Mouse (Mus musculus): ENCODE data around the gene Cdk17. TPM values are rescaled to one million over a fixed set of nuclear protein-coding genes. Genes with fewer than 3 reads are reported as not detected.

The Cdk17 gene
- polyA plus RNA-seq, 3 experiments from 2014 or later: 40.0 to 51.5 (median 43.0) TPM

DNA sequence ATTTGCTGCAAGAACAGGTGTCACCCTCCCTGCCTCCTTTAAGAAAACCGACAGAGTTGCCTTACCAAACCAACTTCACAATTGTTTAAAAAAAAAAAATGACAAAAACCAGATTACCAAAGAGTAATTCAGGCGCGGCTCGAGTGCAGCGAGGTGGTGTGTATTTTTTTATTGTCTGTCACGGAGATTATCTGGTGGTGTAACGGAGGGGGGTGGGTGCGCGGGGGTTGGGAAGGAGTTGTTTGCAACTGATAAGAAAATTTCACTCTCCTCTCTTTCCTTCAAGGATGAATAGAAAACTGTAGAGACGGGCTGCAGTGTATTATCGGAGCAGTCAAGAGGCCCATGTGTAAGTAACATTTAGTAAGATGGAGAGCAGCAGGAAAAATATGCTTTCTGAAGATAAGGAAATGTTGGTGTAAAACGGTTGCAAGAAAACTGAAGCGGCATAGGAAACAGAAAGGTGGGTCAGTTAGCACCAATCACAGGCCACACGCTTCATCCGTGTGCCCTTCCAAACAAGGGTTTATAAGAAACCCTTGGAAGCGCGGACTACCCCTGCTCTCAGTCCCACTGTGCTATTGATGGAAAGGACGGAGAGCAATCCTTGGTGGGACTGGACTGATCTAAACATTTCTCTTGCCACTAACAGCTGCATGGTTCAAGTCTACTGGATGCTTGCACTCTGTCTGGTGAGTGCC is 17.2 kb upstream of the Cdk17 start:
- no peak for ATAC-seq

GRCm38 (mm10) chr10:93143986-93144314 is 16.7 kb upstream of the Cdk17 start:
- no peak for ATAC-seq

DNA sequence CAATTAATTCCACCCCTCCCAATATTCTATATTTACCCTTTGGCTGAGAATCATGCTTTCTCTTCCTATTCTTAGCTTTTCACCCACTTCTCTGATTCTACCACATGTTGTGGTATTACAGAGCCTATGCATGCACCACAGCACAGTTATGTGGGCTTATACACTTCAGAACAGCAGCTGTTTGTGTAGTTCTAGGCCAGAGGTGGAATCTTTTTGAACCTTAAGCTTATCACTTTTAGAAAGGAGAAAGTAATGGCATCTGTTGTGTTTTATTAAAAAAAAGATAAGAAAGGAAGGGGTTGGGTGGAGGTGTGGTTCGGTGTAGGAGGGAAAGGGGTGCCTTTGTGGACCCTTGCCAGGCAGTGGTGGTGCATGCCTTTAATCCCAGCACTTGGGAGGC is 16.1 kb upstream of the Cdk17 start:
- ATAC-seq: no peak

- ATAC-seq: peak; percentile 50
Measured at GRCm38 (mm10) chr10:93145088-93145487, 15.6 kb upstream of the Cdk17 start.

DNA sequence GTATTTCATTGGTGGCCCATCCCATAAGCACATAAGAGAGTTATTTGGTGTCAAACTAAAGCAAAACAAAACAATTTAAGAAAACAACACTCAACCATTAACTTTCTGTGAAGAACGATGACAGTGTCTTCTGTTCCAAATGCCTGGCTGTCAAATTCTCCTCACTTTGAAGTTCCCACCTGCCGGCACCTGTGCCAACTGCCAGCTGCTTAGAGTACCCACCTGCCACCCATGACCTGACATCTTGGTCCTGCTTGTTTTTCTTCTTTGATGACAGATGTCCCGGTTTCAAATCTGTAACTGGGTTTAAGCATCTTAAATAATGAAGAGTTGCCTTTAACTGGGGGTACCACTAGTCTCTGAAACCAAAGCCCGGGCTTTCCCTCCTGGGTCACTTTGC is 14.1 kb upstream of the Cdk17 start:
- no peak for ATAC-seq

DNA sequence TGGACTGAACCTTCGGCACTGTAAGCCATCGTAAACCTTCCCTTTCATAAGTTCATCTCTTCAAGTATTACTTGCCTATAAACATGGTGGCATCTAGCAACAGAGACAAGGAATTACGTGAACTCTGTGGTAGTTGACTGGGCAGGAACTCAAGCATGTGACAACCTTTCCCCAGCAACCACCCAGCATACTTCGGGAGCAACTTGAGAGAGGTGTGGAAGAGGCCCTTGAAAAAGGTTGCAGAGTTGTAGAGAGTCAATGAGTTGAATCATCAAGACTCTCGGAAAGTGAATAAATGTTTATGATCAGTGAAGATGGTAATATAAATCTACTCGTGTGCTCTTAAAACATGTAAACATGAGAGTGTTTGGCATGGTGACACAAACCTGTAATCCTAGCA is 13.0 kb upstream of the Cdk17 start:
- ATAC-seq: no peak

DNA sequence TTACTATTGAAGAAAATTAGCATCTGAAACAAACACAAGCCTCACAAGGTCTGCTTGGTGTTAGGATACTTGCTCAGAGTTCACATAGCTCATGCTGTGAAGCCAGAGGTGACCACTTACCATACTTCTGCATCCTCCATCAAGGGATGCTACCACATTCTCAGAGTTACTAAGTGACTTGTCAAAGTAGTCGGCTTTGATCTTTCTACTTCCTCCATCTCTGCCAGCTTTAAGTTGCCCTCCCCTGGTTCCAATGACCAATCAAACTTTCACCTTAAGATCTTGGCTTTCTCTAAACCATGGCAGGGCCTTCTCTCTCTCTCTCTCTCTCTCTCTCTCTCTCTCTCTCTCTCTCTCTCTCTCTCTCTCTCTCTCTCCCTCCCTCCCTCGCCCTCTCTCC is 11.1 kb upstream of the Cdk17 start:
- no peak for ATAC-seq

GRCm38 (mm10) chr10:93151775-93152174 is 8.9 kb upstream of the Cdk17 start:
- ATAC-seq: no peak

- no peak for ATAC-seq
Measured at GRCm38 (mm10) chr10:93152698-93153097, 8.0 kb upstream of the Cdk17 start.

- peak; percentile 60 for ATAC-seq
Measured at GRCm38 (mm10) chr10:93153404-93153803, 7.3 kb upstream of the Cdk17 start.

DNA sequence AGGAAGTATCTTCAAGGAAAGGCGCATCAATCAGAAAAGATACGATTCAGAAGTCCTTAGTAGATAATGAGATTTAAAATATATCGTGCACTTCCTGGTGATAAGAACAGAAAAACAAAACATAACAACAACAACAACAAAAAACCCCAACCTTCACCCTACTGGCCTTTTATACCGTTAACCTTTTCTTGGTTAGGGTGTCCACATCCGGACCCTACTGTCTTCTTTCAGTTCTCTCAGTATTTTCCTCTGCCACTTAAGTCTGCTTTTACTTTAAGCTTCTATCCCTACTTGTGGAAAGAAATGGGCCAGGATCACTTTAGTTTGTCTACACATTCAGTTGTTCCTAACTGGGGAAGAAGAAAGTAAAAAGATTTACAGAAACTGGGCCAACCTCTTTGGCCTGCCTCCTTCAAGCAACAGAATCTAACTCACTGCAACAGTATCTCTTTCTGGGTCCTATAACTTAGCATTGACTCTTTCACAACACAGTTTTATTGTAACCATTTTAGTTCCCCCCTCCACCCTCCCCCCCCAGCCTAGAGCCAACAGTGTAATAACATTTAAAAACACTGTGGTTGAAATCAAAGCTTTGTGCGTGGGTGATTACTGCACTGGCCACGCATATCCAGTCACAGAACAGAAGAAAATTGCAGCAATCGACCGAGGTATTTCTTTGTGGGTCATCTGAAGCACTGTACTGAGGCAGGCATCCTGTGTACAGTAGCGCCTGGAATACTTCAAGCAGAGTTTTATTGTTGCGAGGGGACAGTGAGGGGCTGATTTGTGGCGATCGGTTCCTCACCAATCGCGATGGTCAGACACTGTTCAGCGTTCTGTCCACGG is 801 bp upstream of the Cdk17 start:
- peak; percentile 26 for ATAC-seq

- peak; percentile 53 for ATAC-seq
Measured at GRCm38 (mm10) chr10:93160497-93160806, 223 bp upstream of the Cdk17 start.

DNA sequence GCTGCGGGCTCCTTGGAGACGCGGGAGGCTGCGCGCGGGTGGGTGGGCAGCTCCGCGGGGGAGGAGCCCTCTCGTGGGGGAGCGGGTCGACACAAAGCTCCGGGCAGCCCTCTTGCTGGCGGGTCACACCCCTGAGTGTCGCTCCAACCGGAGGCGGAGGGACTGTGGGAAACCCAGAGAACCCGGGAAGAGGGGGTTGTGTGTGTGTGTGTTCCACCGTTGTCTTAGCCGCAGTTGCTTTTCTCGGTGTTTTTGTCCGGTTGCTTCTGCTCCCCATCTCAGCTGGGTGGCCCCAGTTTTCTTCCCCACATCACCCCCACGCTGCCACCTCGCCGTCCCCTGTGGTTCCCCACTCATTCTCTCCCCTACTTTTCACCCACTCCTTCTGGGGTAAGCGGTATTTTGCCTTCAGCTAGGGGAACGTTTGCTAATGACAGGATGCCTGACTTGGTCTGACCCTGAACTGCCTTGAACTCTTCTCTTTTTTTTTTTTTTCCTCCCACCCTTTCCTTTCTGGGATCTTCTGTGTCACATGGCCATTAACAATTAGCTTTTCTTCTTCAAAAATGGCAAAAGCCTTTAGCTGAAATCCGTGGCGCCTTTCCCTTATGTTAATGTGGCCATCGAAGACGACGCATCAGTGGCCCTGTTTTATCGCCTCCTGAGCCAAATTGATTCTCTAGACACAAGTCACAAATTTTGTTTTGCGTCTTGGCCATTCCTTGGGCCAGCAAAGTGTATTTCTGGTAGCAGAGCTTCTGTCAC is 1.0 kb downstream of the Cdk17 start:
- peak; percentile 16 for ATAC-seq

GRCm38 (mm10) chr10:93162276-93162971 is 1.7 kb downstream of the Cdk17 start:
- no peak for ATAC-seq

DNA sequence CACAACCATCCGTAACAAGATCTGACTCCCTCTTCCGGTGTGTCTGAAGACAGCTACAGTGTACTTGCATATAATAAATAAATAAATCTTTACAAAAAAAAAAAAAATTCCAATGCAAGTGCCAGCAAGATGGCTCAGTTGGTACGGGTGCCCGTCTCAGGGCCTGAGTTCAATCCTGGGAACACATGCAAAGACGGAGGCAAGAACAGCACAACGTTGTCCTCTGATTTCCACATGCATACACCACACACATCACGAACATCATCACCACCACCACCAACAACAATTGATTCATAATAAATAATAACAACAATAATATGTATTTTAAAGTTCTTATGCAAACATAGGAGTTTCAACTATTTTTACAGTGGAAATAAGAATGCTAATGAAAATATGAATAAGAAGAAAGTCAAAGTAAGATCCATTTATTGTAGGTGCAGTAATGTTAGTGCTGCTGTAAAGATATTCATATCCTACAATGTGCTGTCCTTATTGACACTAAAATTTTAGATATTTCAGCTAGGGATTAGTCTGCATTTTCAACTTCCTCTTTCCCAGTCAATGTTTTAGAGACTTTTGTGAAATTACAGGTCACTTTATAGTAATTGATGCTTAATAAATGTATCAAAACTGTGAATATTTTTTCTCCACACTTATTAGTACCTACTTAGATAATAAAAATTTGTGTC is 2.4 kb downstream of the Cdk17 start:
- ATAC-seq: no peak

DNA sequence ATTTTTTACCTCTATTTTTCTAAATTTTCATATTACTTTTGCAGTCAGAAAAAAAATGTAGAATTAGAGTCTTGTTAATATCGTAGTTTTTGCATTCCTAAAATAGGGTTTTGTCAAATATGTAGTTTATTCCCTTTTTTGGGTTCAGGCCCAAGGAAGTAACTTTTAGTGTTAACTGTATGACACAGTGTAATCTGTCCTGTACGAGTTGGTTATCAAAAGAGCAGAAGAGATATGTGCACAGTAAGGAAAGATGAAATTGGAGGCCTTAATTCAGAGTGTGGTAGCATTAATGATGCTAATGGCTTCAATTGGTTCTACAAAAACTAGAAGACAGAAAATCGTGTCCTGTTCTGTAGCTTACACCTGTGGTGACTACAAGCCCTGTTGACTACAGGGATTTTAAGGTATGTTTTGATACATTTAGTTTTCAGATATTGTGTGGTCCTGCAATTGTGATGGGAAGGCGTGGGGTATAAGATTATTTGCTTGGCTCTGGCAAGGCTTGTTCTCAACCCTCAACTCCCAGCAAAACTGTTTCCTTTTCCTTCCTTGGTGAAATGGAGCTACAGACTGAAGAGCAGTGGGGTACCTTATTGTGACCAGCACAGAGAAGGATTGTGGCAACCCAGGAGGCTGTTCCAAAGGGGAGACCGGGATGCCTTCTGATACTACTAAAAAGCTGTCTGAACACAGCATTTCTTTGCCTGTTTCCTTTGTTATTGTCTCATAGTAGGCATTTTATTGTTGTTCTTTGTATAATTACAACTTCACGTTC is 3.2 kb downstream of the Cdk17 start:
- no peak for ATAC-seq

- ATAC-seq: peak; percentile 27
Measured at GRCm38 (mm10) chr10:93165416-93166381, 5.0 kb downstream of the Cdk17 start.

GRCm38 (mm10) chr10:93166382-93166769 is 5.7 kb downstream of the Cdk17 start:
- no peak for ATAC-seq

GRCm38 (mm10) chr10:93167311-93167710 is 6.6 kb downstream of the Cdk17 start:
- no peak for ATAC-seq

DNA sequence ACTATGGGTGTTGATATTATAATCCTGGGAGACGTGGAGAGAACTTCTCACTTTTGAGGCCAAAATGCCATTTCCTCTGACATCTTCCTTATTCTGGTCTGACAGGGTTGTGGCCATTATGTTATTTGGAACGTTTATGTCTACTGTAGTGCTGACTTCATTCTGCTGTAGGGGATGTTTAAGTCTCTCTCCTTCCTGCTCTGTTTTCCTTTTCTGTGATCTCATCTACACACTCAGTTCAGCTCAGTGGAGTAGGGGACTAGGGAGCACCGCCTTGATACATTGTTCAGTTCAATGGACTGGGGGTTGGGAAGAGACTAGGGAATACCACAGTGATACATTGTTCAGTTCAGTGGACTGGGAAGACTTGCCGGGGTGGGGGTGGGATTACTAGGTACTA is 7.4 kb downstream of the Cdk17 start:
- ATAC-seq: peak; percentile 15

All from inflammation-experienced regulatory T-cells, adult 6 months (primary cell).